Mouse (Mus musculus) midbrain, postnatal 0 days (tissue): Measurements from ENCODE around the gene 4931406P16Rik. TPM values are rescaled to one million over a fixed set of nuclear protein-coding genes. Genes with fewer than 3 reads are reported as not detected.

ENCODE experiments used
- ATAC-seq: fragments of 200-750 bp; cut with Nextera tagmentation; 2 replicates; pipeline ENCODE4 v1.8.0; 2017; ENCODE audit warnings: moderate number of reproducible peaks, mild to moderate bottlenecking, moderate TSS enrichment, moderate library complexity; ENCODE audit not compliant: low FRiP score
- DNase-seq: peaks from one replicate; pipeline ENCODE4 v3.0.0-alpha.2; 2015; ENCODE audit warnings: low spot score
- H3K27ac ChIP-seq: fragments of 300-500 bp; sonication (generic); 2 replicates; pipeline ENCODE4 v1.5.1; 2014; ENCODE audit warnings: low read depth, mild to moderate bottlenecking, low read length, mixed read lengths
- H3K27me3 ChIP-seq: fragments of 300-500 bp; sonication (generic); 2 replicates; pipeline ENCODE4 v1.6.1; 2014; ENCODE audit warnings: low read length, control low read depth, mixed read lengths; ENCODE audit not compliant: insufficient read depth
- H3K36me3 ChIP-seq: fragments of 300-500 bp; sonication (generic); 2 replicates; pipeline ENCODE4 v1.6.1; 2014; ENCODE audit warnings: low read length, control low read depth, mixed read lengths; ENCODE audit not compliant: insufficient read depth
- H3K4me1 ChIP-seq: fragments of 300-500 bp; sonication (generic); 2 replicates; pipeline ENCODE4 v1.6.1; 2014; ENCODE audit warnings: mild to moderate bottlenecking, control low read depth, antibody characterized with exemption, low read length, mixed read lengths; ENCODE audit not compliant: insufficient read depth
- H3K4me2 ChIP-seq: fragments of 300-500 bp; sonication (generic); 2 replicates; pipeline ENCODE4 v1.6.1; 2014; ENCODE audit warnings: low read depth, mild to moderate bottlenecking, low read length, mixed read lengths; ENCODE audit not compliant: poor library complexity, severe bottlenecking
- H3K4me3 ChIP-seq: fragments of 300-500 bp; sonication (generic); 2 replicates; pipeline ENCODE4 v1.5.1; 2014; ENCODE audit warnings: low read depth, mild to moderate bottlenecking, low read length, moderate library complexity
- H3K9ac ChIP-seq: fragments of 300-500 bp; sonication (generic); replicated peaks from 2 replicates; pipeline ENCODE4 v1.6.1; 2014; ENCODE audit warnings: mild to moderate bottlenecking, low read length, moderate library complexity, mixed read lengths; ENCODE audit not compliant: poor library complexity, severe bottlenecking
- H3K9me3 ChIP-seq: fragments of 300-500 bp; sonication (generic); 2 replicates; pipeline ENCODE4 v1.6.1; 2016; ENCODE audit warnings: low read length, control low read depth
- CTCF ChIP-seq: IDR thresholded peaks from 2 replicates; pipeline ENCODE4 v1.5.1; 2016; ENCODE audit warnings: antibody characterized with exemption, mild to moderate bottlenecking
- WGBS: fragments of 180-500 bp; shearing (Covaris S2); extraction: QIAGEN DNeasy Blood & Tissue Kit; methylation state at CpG from one replicate; pipeline ENCODE4 v1.1.7; 2014; 5-methylcytosine and 5-hydroxymethylcytosine counted together
- polyA plus RNA-seq: library from polyadenylated mRNA; unstranded; fragments of >200 nt; fragmentation: Nextera tagmentation; extraction: Ambion mirVana; gene quantifications from 2 replicates; pipeline ENCODE4 v1.2.1, GENCODE M21; 2015
- total RNA-seq: library from RNA; depleted of rRNA; stranded (reverse); fragments of >200 nt; gene quantifications from 2 replicates; pipeline ENCODE4 v1.2.3, GENCODE M21; 2014

The 4931406P16Rik gene
- total and polyA plus RNA-seq, 2 experiments from 2014 or later: 33.6 to 78.3 TPM

GRCm38 (mm10) chr7:34268463-34268862 is 44.9 kb downstream of the 4931406P16Rik start:
- Histone ChIP-seq H3K4me2 (no peak overlapping the region), H3K27ac (no peak overlapping the region), H3K36me3 (no peaks in the 10 kb centered on the region), H3K4me3 (no peak overlapping the region), H3K9me3 (no peaks in the 10 kb centered on the region), H3K27me3 (no peaks in the 10 kb centered on the region), H3K9ac (no peak overlapping the region), H3K4me1 (no peaks in the 10 kb centered on the region)
- whole genome bisulfite sequencing: 92% methylated on average over 1 of the region's 1 CpGs
- no peak for ATAC-seq
- DNase-seq: no peak
- TF ChIP-seq CTCF: no peak

- Histone ChIP-seq H3K9me3 (no peaks in the 10 kb centered on the region), H3K4me1 (no peaks in the 10 kb centered on the region), H3K27me3 (no peaks in the 10 kb centered on the region), H3K9ac (no peak overlapping the region), H3K27ac (no peak overlapping the region), H3K36me3 (peaks cover 5% of the 10 kb centered on the region; the same call in 1 of the 2 replicates), H3K4me3 (no peak overlapping the region), H3K4me2 (no peak overlapping the region)
- ATAC-seq (no peak), DNase-seq (no peak)
- no peak for TF ChIP-seq CTCF
Measured at GRCm38 (mm10) chr7:34266421-34266820, 46.9 kb downstream of the 4931406P16Rik start.

GRCm38 (mm10) chr7:34265876-34266346 is 47.4 kb downstream of the 4931406P16Rik start:
- 52% methylated on average over 5 of the region's 5 CpGs for WGBS
- no peak overlapping the region for H3K4me2 ChIP-seq
- no peak overlapping the region for H3K9ac ChIP-seq
- H3K27me3 ChIP-seq: no peaks in the 10 kb centered on the region
- H3K4me3 ChIP-seq: no peak overlapping the region
- H3K9me3 ChIP-seq: no peaks in the 10 kb centered on the region
- DNase-seq: peak; percentile 61
- peaks cover 5% of the 10 kb centered on the region; the same call in 1 of the 2 replicates for H3K36me3 ChIP-seq
- peak; percentile 70 for TF ChIP-seq CTCF
- H3K4me1 ChIP-seq: no peaks in the 10 kb centered on the region
- H3K27ac ChIP-seq: no peak overlapping the region
- no peak for ATAC-seq

- DNase-seq: no peak
- no peak for TF ChIP-seq CTCF
- H3K9me3 ChIP-seq: no peaks in the 10 kb centered on the region
- H3K4me3 ChIP-seq: no peak overlapping the region
- H3K4me2 ChIP-seq: no peak overlapping the region
- no peak overlapping the region for H3K27ac ChIP-seq
- 93% methylated on average over 5 of the region's 5 CpGs for WGBS
- no peak overlapping the region for H3K9ac ChIP-seq
- ATAC-seq: no peak
- H3K36me3 ChIP-seq: peaks cover 9% of the 10 kb centered on the region; the same call in 1 of the 2 replicates
- H3K4me1 ChIP-seq: no peaks in the 10 kb centered on the region
- no peaks in the 10 kb centered on the region for H3K27me3 ChIP-seq
Measured at GRCm38 (mm10) chr7:34263437-34263836, 49.9 kb downstream of the 4931406P16Rik start.

GRCm38 (mm10) chr7:34258407-34258806 is 54.9 kb downstream of the 4931406P16Rik start:
- 94% methylated on average over 1 of the region's 1 CpGs for WGBS
- peaks cover 40% of the 10 kb centered on the region for H3K36me3 ChIP-seq

GRCm38 (mm10) chr7:34257279-34257678 is 56.1 kb downstream of the 4931406P16Rik start:
- no peak for TF ChIP-seq CTCF

More at GRCm38 (mm10) chr7:34258407-34258806, 54.9 kb downstream of the 4931406P16Rik start:
- Histone ChIP-seq H3K4me3 (no peak overlapping the region), H3K27me3 (no peaks in the 10 kb centered on the region), H3K4me2 (no peak overlapping the region), H3K9ac (no peak overlapping the region), H3K4me1 (no peaks in the 10 kb centered on the region), H3K9me3 (no peaks in the 10 kb centered on the region), H3K27ac (no peak overlapping the region)
- no peak for ATAC-seq
- TF ChIP-seq CTCF: no peak
- DNase-seq: no peak

More at GRCm38 (mm10) chr7:34257279-34257678, 56.1 kb downstream of the 4931406P16Rik start:
- Histone ChIP-seq H3K4me3 (no peak overlapping the region), H3K9me3 (no peaks in the 10 kb centered on the region), H3K9ac (no peak overlapping the region), H3K27ac (no peak overlapping the region), H3K4me1 (no peaks in the 10 kb centered on the region), H3K4me2 (no peak overlapping the region), H3K36me3 (peaks cover 45% of the 10 kb centered on the region), H3K27me3 (no peaks in the 10 kb centered on the region)
- ATAC-seq (no peak), DNase-seq (no peak)
- 88% methylated on average over 9 of the region's 9 CpGs for WGBS
